Mouse (Mus musculus) midbrain, postnatal 0 days (tissue): ENCODE measurements at regions not wholly inside any gene's neighbourhood (a gene's known extent, or its start where the extent isn't known, plus 50 kb on each side); places are given as distances from the start of the nearest gene placed in this dataset.

Experiments used
- ATAC-seq: fragments of 200-750 bp; cut with Nextera tagmentation; 2 replicates; pipeline ENCODE4 v1.8.0; 2017; ENCODE audit warnings: moderate number of reproducible peaks, mild to moderate bottlenecking, moderate TSS enrichment, moderate library complexity; ENCODE audit not compliant: low FRiP score
- DNase-seq: peaks from one replicate; pipeline ENCODE4 v3.0.0-alpha.2; 2015; ENCODE audit warnings: low spot score
- H3K27ac ChIP-seq: fragments of 300-500 bp; sonication (generic); 2 replicates; pipeline ENCODE4 v1.5.1; 2014; ENCODE audit warnings: low read depth, mild to moderate bottlenecking, low read length, mixed read lengths
- H3K27me3 ChIP-seq: fragments of 300-500 bp; sonication (generic); 2 replicates; pipeline ENCODE4 v1.6.1; 2014; ENCODE audit warnings: low read length, control low read depth, mixed read lengths; ENCODE audit not compliant: insufficient read depth
- H3K36me3 ChIP-seq: fragments of 300-500 bp; sonication (generic); 2 replicates; pipeline ENCODE4 v1.6.1; 2014; ENCODE audit warnings: low read length, control low read depth, mixed read lengths; ENCODE audit not compliant: insufficient read depth
- H3K4me1 ChIP-seq: fragments of 300-500 bp; sonication (generic); 2 replicates; pipeline ENCODE4 v1.6.1; 2014; ENCODE audit warnings: mild to moderate bottlenecking, control low read depth, antibody characterized with exemption, low read length, mixed read lengths; ENCODE audit not compliant: insufficient read depth
- H3K4me2 ChIP-seq: fragments of 300-500 bp; sonication (generic); 2 replicates; pipeline ENCODE4 v1.6.1; 2014; ENCODE audit warnings: low read depth, mild to moderate bottlenecking, low read length, mixed read lengths; ENCODE audit not compliant: poor library complexity, severe bottlenecking
- H3K4me3 ChIP-seq: fragments of 300-500 bp; sonication (generic); 2 replicates; pipeline ENCODE4 v1.5.1; 2014; ENCODE audit warnings: low read depth, mild to moderate bottlenecking, low read length, moderate library complexity
- H3K9ac ChIP-seq: fragments of 300-500 bp; sonication (generic); replicated peaks from 2 replicates; pipeline ENCODE4 v1.6.1; 2014; ENCODE audit warnings: mild to moderate bottlenecking, low read length, moderate library complexity, mixed read lengths; ENCODE audit not compliant: poor library complexity, severe bottlenecking
- H3K9me3 ChIP-seq: fragments of 300-500 bp; sonication (generic); 2 replicates; pipeline ENCODE4 v1.6.1; 2016; ENCODE audit warnings: low read length, control low read depth
- CTCF ChIP-seq: IDR thresholded peaks from 2 replicates; pipeline ENCODE4 v1.5.1; 2016; ENCODE audit warnings: antibody characterized with exemption, mild to moderate bottlenecking
- WGBS: fragments of 180-500 bp; shearing (Covaris S2); extraction: QIAGEN DNeasy Blood & Tissue Kit; methylation state at CpG from one replicate; pipeline ENCODE4 v1.1.7; 2014; 5-methylcytosine and 5-hydroxymethylcytosine counted together

DNA sequence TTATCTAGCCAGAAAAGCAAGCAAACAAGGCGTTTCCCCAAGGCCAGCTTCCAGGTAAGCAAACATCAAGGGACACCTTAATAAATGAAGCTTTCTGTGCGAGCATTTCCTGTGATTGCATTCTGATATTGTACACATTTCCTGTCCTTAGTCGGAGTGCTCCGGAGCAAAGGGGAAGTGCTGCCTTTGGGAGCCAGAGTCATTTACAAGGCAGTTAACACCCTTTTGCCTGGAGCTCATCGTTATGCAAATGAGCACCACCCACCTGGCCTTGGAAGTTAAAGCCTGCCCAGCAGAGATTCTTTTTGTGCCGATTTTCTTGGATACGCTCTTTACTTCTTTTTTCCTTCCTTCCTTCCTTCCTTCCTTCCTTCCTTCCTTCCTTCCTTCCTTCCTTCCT lies 147.0 kb downstream of the Bcl2l11 start:
- no peak for TF ChIP-seq CTCF
- 0 out of 2 replicates have a peak, but pooled peaks cover 3% of the 10 kb centered on the region for H3K27me3 ChIP-seq
- H3K4me3 ChIP-seq = no peak overlapping the region
- no peaks in the 10 kb centered on the region for H3K36me3 ChIP-seq
- no peak overlapping the region for H3K4me2 ChIP-seq
- ATAC-seq = no peak
- 33% methylated on average over 7 of the region's 7 CpGs for WGBS
- no peaks in the 10 kb centered on the region for H3K9me3 ChIP-seq
- peaks cover 3% of the 10 kb centered on the region; the same call in 1 of the 2 replicates for H3K4me1 ChIP-seq
- H3K27ac ChIP-seq = no peak overlapping the region
- H3K9ac ChIP-seq = no peak overlapping the region
- no peak for DNase-seq

DNA sequence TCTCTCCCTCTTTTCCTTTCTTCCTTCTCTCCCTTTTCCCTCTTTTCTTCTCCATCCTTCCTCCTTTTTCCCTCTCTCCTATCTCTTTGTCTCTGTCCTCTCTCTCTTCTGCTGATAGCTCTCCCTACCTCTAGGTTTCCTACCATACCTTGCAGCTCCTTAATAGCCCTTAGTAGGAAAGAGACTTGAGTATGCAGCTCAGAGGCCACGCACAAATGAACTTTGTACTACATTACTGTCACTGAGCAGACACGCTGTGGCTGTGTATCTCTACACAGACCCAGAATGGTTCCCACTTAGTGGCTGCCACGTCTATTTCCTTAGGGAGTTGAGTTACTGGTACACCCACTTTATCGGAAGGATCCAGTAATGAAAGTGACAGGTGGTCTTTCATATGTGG lies 147.5 kb downstream of the Bcl2l11 start:
- Histone ChIP-seq H3K4me3 (no peak overlapping the region), H3K4me1 (peaks cover 7% of the 10 kb centered on the region), H3K36me3 (no peaks in the 10 kb centered on the region), H3K4me2 (no peak overlapping the region), H3K27ac (no peak overlapping the region), H3K9me3 (no peaks in the 10 kb centered on the region), H3K9ac (no peak overlapping the region), H3K27me3 (0 out of 2 replicates have a peak, but pooled peaks cover 3% of the 10 kb centered on the region)
- ATAC-seq (no peak), DNase-seq (no peak)
- no peak for TF ChIP-seq CTCF
- WGBS = 66% methylated on average over 4 of the region's 4 CpGs

DNA sequence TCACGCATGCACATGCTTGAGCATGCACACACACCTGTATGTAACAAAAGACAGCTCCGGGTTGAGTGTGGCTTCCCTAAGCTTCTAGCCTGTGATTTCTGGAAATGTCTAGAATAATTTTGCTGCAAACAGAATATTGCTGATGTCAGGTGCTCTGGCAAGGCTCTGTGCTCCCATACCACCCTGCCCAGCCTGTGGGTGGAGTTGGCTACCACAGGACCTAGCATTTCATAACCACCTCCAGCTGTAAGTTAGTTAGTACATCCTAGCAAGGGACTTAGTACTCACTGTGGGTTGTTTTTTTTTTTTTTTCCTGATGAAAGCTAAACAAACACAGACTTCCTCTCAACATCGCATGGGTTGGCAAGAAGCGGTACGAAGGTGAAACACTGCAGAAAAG lies 150.5 kb downstream of the Bcl2l11 start:
- Histone ChIP-seq H3K36me3 (no peaks in the 10 kb centered on the region), H3K4me2 (no peak overlapping the region), H3K4me3 (no peak overlapping the region), H3K9me3 (no peaks in the 10 kb centered on the region), H3K4me1 (peaks cover 15% of the 10 kb centered on the region), H3K27me3 (0 out of 2 replicates have a peak, but pooled peaks cover 3% of the 10 kb centered on the region), H3K27ac (no peak overlapping the region), H3K9ac (no peak overlapping the region)
- ATAC-seq (no peak), DNase-seq (no peak)
- TF ChIP-seq CTCF = no peak
- 92% methylated on average over 5 of the region's 5 CpGs for WGBS

DNA sequence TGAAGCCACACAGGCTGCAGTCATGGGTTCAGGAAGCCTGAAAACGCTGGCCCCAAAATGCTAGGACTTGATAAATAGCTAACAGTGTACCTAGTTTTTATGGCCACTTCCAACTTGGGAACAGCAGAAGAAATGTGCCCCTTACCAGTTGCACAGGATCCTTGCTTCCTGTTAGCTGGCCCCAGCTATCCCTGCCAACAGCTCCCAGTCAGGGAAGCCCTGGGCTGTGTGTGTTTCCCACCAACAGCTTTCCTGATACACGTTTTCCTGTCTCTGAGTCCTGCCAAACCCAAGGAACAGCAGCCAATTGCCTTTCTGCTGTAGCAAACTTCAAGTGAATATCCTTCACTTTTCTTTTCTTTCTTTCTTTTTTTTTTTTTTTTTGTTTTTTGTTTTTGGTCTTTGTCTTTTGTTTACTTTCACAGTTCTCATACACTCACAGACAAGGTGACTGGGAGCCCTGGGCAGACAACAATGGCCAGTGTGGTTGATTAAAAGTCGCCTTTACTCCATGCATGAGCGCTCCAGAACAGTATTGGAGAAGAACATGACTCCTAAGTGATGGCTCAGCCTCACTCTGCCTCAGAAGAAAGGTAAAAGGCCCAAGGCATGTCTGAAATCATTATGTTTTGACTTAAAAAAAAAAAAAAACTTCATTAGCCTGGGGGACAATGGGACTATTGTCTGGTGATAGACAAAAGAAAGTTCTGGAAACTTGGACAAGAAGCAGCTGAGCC lies 151.7 kb downstream of the Bcl2l11 start:
- Histone ChIP-seq H3K4me3 (no peak overlapping the region), H3K27ac (0 out of 2 replicates have a peak overlapping the region, but pooled peaks have one; percentile 32), H3K4me1 (peaks cover 15% of the 10 kb centered on the region), H3K4me2 (no peak overlapping the region), H3K27me3 (0 out of 2 replicates have a peak, but pooled peaks cover 3% of the 10 kb centered on the region), H3K9ac (no peak overlapping the region), H3K36me3 (no peaks in the 10 kb centered on the region), H3K9me3 (no peaks in the 10 kb centered on the region)
- 62% methylated on average over 4 of the region's 4 CpGs for WGBS
- DNase-seq (peak; percentile 56), ATAC-seq (no peak)
- TF ChIP-seq CTCF = no peak

DNA sequence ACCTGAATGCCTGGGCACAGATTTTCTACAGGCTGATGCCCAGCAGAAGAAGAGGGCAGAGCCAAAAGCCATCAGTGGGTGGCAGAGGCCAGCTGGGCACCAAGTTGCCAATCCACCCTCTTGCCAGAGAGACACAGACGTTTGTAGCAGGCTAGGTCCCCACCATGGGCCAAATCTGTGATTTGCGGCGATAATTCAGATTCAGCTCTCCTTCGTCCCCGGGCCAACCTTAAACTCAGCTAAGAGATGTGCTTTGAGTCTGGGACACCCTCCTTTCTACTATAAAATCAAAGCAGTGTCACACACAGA lies 152.2 kb downstream of the Bcl2l11 start:
- H3K27me3 ChIP-seq = 0 out of 2 replicates have a peak, but pooled peaks cover 3% of the 10 kb centered on the region
- no peak for TF ChIP-seq CTCF
- H3K27ac ChIP-seq = no peak overlapping the region; the same call in 1 of the 2 replicates
- H3K36me3 ChIP-seq = no peaks in the 10 kb centered on the region
- H3K4me2 ChIP-seq = 0 out of 2 replicates have a peak overlapping the region, but pooled peaks have one; percentile 4
- H3K4me1 ChIP-seq = peaks cover 15% of the 10 kb centered on the region
- ATAC-seq (0 out of 2 replicates have a peak, but pooled peaks have one; percentile 4), DNase-seq (peak; percentile 77)
- H3K9me3 ChIP-seq = no peaks in the 10 kb centered on the region
- WGBS = 42% methylated on average over 5 of the region's 5 CpGs
- no peak overlapping the region for H3K9ac ChIP-seq
- no peak overlapping the region for H3K4me3 ChIP-seq

DNA sequence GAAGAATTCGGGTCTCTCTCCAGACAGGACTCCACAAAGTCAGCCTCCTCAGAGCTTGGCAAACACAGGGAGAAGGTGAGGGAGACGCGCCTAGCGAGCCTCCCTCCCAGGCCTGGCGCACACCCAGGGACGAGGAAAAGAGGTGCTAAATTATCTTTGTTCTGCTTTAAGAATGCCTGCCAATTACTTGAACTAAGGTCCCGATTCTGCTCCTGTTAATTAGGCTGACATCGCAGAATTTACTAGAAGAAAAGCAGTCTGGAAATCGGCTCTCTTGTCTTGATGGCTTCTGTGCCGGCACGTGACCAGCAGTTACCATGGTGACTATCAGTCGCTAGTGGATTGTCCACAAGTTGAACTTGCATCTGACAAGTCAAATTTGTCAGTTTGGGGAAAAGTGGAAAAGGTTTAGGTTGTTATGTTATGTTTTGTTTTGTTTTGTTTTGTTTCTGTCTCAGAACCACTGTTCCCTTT lies 152.8 kb downstream of the Bcl2l11 start:
- H3K27ac ChIP-seq = peak overlapping the region; percentile 55; the same call in 1 of the 2 replicates
- no peak overlapping the region for H3K4me3 ChIP-seq
- ATAC-seq (peak; percentile 77), DNase-seq (peak; percentile 83)
- H3K36me3 ChIP-seq = no peaks in the 10 kb centered on the region
- H3K9ac ChIP-seq = no peak overlapping the region
- peak overlapping the region; percentile 41 for H3K4me2 ChIP-seq
- no peak for TF ChIP-seq CTCF
- whole genome bisulfite sequencing = 15% methylated on average over 12 of the region's 12 CpGs
- peaks cover 15% of the 10 kb centered on the region for H3K4me1 ChIP-seq
- H3K27me3 ChIP-seq = 0 out of 2 replicates have a peak, but pooled peaks cover 3% of the 10 kb centered on the region
- H3K9me3 ChIP-seq = no peaks in the 10 kb centered on the region
